Mouse (Mus musculus): ENCODE measurements around the gene Csrp2. TPM values are rescaled to one million over a fixed set of nuclear protein-coding genes. Genes with fewer than 3 reads are reported as not detected.
A peak's percentile ranks its signal among the peaks of the same experiment; 100 is the strongest.

Csrp2 gene
- 1 to 10 TPM in 5 of 26 experiments, under 1 TPM in 2, not detected in 19; 0.95 to 7.8 (median 1.3) TPM for total RNA-seq (2018; cell fraction: chromatin; rRNA removed)
- total RNA-seq (2018; cell fraction: cytosol; rRNA removed), result 1 to 10 TPM in 14 of 26 experiments, under 1 TPM in 12; 0.26 to 2.3 (median 1.0) TPM
- 1 to 10 TPM in 10 of 26 experiments, under 1 TPM in 2, not detected in 14; 0.83 to 4.1 (median 1.5) TPM for total RNA-seq (2018; cell fraction: nucleus; rRNA removed)
- polyA plus RNA-seq (2018), result 1.0 to 1.6 TPM (median 1.2 TPM) in 3 replicates

- Histone ChIP-seq H3K4me3 (ENCODE audit: inconsistent target) (peak within 1 kb of the TSS; percentile 57), H3K36me3 (ENCODE audit: inconsistent target) (no peaks in the 10 kb centered on the region), H3K79me2 (ENCODE audit: inconsistent target) (no peaks in the 10 kb centered on the region), H3K27ac (0 out of 2 replicates have a peak within 1 kb of the TSS, but pooled peaks have one; percentile 10)
- WGBS (ENCODE audit: missing documents), result 2% methylated on average over 67 of the region's 67 CpGs
These were observed at the start of gene Csrp2 for GRCm38 (mm10) chr10:110919531-110920343. Gene Csrp2 (plus strand): TSS chr10:110919789.

GRCm38 (mm10) chr10:110874853-110875252, 44.7 kb upstream of the Csrp2 start:
- no peak overlapping the region for H3K4me3 ChIP-seq (ENCODE audit: inconsistent target)
- H3K79me2 ChIP-seq (ENCODE audit: inconsistent target), result no peaks in the 10 kb centered on the region
- no peak overlapping the region for H3K27ac ChIP-seq
- 97% methylated on average over 8 of the region's 8 CpGs for WGBS (ENCODE audit: missing documents)
- H3K36me3 ChIP-seq (ENCODE audit: inconsistent target), result no peaks in the 10 kb centered on the region

DNA sequence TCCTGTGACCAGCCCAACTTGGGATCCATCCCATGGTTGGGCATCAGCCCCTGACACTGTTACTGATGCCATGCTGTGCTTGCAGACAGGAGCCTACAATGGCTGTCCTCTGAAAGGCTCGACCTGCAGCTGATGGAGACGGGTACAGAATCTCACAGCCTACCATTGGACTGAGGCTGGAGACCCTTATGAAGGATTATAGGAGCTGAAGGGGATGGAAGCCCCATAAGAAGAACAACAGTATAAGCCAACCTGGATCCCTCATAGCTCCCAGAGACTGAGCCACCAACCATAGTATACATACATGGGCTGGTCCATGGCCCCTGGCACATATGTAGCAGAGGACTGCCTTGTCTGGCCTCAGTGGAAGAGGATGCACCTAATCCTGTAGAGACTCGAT, 42.6 kb upstream of the Csrp2 start:
- WGBS (ENCODE audit: missing documents), result 97% methylated on average over 3 of the region's 3 CpGs

DNA sequence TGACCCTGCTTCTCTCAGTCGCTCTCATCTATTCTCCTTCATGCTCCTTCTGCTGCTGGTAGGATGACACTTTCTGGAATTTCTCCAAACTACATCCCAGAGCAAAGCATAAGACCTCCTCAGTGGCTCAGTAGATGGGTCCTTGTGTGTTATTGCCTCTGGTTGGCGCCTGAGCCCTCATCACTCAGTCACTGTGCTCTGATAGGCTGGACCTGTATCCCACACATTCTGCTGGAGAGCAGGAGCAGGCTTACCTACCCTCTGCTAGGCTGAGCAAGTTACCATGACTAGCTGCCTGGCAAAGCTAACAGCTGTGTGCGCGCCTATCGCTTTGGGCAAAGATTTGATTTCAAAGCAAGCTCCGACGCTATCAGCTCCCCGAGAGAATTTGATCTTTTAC, 41.7 kb upstream of the Csrp2 start:
- H3K79me2 ChIP-seq (ENCODE audit: inconsistent target), result no peaks in the 10 kb centered on the region
- H3K4me3 ChIP-seq (ENCODE audit: inconsistent target), result no peak overlapping the region
- 93% methylated on average over 8 of the region's 8 CpGs for WGBS (ENCODE audit: missing documents)
- H3K27ac ChIP-seq, result no peak overlapping the region
- no peaks in the 10 kb centered on the region for H3K36me3 ChIP-seq (ENCODE audit: inconsistent target)

More for the DNA sequence above, 42.6 kb upstream of the Csrp2 start:
- H3K79me2 ChIP-seq (ENCODE audit: inconsistent target), result no peaks in the 10 kb centered on the region
- no peaks in the 10 kb centered on the region for H3K36me3 ChIP-seq (ENCODE audit: inconsistent target)
- H3K4me3 ChIP-seq (ENCODE audit: inconsistent target), result no peak overlapping the region
- no peak overlapping the region for H3K27ac ChIP-seq

GRCm38 (mm10) chr10:110878641-110879040, 40.9 kb upstream of the Csrp2 start:
- 87% methylated on average over 5 of the region's 5 CpGs for WGBS (ENCODE audit: missing documents)
- H3K4me3 ChIP-seq (ENCODE audit: inconsistent target), result no peak overlapping the region
- H3K36me3 ChIP-seq (ENCODE audit: inconsistent target), result no peaks in the 10 kb centered on the region

DNA sequence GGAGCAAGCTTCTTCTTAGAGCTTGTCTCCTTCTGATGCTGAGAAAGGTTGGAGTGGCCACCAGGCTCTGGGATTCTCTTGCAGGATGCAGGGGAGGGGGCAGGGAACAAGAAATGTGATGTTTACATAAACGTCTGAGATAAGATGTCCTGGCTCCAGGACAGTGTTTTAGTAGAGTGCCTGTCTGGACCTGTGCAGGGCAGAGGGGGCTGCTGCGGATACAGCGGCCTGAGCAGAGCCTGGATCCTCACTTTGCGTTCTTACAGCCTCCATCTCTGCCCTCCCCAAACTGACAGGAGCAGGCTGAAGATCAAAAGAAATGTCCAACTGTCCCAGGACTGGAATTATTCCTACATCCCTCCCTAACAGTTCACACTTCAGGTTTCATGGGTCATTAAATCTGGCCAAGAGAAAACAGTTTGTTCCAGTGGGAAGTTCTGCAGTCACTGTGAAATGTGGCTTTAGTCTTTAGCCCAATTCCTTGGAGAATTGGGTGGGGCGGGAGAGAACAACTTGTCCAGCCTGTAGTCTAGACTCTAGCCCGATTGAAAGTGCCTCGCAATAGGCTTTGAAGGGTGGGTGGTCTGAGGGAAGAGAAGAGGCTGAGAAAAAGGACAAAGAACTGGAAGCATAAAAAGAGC, 40.0 kb upstream of the Csrp2 start:
- WGBS (ENCODE audit: missing documents), result 75% methylated on average over 7 of the region's 7 CpGs
- no peak overlapping the region for H3K27ac ChIP-seq
- H3K79me2 ChIP-seq (ENCODE audit: inconsistent target), result no peaks in the 10 kb centered on the region
- no peaks in the 10 kb centered on the region for H3K36me3 ChIP-seq (ENCODE audit: inconsistent target)
- no peak overlapping the region for H3K4me3 ChIP-seq (ENCODE audit: inconsistent target)

More at GRCm38 (mm10) chr10:110878641-110879040, 40.9 kb upstream of the Csrp2 start:
- Histone ChIP-seq H3K79me2 (ENCODE audit: inconsistent target) (no peaks in the 10 kb centered on the region), H3K27ac (no peak overlapping the region)

GRCm38 (mm10) chr10:110881346-110881745, 38.2 kb upstream of the Csrp2 start:
- H3K36me3 ChIP-seq (ENCODE audit: inconsistent target), result no peaks in the 10 kb centered on the region
- WGBS (ENCODE audit: missing documents), result 82% methylated on average over 7 of the region's 7 CpGs
- H3K79me2 ChIP-seq (ENCODE audit: inconsistent target), result no peaks in the 10 kb centered on the region
- H3K4me3 ChIP-seq (ENCODE audit: inconsistent target), result no peak overlapping the region
- no peak overlapping the region for H3K27ac ChIP-seq

DNA sequence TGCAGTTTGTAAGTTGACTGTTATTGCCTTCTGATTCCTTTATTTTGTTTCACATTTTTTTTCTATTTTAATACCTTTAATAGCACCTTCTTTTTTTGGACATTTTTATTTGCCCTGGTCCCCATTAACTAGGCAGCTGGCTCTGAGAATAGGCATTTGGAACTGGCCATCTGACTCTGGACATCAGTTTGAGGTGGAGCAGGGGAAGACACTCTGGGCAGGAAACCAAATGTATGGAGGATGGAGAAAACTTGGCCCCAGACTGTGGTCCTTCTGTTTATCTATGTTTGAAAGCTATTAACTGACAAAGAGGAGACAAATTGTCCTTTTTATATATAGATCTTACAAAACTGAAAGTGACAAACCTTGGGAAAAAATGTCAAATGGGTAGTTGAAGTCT, 36.9 kb upstream of the Csrp2 start:
- Histone ChIP-seq H3K36me3 (ENCODE audit: inconsistent target) (no peaks in the 10 kb centered on the region), H3K4me3 (ENCODE audit: inconsistent target) (no peak overlapping the region), H3K27ac (no peak overlapping the region), H3K79me2 (ENCODE audit: inconsistent target) (no peaks in the 10 kb centered on the region)

- H3K4me3 ChIP-seq (ENCODE audit: inconsistent target), result no peak overlapping the region
- WGBS (ENCODE audit: missing documents), result 14% methylated on average over 7 of the region's 7 CpGs
- H3K79me2 ChIP-seq (ENCODE audit: inconsistent target), result no peaks in the 10 kb centered on the region
- no peaks in the 10 kb centered on the region for H3K36me3 ChIP-seq (ENCODE audit: inconsistent target)
- H3K27ac ChIP-seq, result no peak overlapping the region
These were observed 28.8 kb upstream of the Csrp2 start for GRCm38 (mm10) chr10:110890656-110891272.

DNA sequence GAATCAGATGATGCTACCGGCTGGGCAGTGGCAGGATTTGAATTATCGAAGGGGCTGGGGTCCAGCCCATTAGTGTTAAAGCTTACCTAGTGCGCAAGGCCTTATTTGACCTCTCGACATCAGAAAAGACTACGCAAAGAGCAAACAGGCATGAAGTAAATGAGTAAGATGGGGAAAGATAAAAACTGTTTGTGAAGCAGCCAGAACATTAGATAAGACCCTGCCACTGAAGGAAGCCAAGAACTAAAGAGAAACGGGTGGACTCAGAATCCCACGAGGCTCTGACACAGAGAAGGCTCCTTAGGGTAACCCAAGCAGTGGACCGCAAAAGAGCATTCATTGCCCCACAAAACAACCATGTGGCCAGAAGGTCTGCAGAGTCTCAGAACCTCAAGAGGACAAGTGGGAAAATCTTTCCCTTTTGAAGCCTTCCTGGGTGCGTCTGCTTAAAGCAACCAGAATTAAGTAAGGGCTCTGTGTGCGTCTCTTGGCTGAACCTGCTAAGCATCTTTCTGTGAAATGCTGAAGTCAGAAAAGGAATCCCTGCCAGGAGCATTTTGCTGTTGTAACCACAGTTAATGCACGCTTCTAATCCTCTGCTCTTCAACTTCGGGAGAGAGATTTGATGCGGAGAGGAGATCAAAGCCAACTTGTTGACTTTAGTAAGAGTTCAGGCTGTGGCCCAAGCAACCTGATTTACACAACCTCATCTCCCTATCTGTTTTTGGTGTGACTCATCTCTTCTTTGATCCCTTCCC, 19.7 kb upstream of the Csrp2 start:
- Histone ChIP-seq H3K27ac (no peak overlapping the region), H3K79me2 (ENCODE audit: inconsistent target) (no peaks in the 10 kb centered on the region), H3K36me3 (ENCODE audit: inconsistent target) (no peaks in the 10 kb centered on the region), H3K4me3 (ENCODE audit: inconsistent target) (no peak overlapping the region)
- WGBS (ENCODE audit: missing documents), result 89% methylated on average over 13 of the region's 13 CpGs

DNA sequence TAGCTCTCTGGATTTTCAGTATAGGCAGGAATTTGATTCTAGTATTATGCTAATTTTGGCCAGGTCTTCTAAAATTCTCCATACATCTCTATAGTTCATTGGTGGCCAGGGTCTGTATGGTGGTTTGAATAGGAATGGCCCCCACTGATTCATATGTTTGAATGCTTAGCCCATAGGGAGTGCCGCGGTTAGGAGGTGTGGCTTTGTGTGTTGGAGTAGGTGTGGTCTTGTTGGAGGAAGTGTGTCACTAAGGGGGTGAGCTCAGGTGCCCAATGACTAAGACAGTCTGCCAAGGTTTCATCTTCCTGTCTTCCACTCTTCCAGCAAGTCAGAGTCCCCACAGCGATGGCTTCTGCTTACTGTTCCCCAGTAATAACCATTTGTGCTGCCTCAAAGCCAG, 15.7 kb upstream of the Csrp2 start:
- Histone ChIP-seq H3K36me3 (ENCODE audit: inconsistent target) (no peaks in the 10 kb centered on the region), H3K27ac (no peak overlapping the region), H3K4me3 (ENCODE audit: inconsistent target) (no peak overlapping the region), H3K79me2 (ENCODE audit: inconsistent target) (no peaks in the 10 kb centered on the region)
- 95% methylated on average over 3 of the region's 3 CpGs for WGBS (ENCODE audit: missing documents)

DNA sequence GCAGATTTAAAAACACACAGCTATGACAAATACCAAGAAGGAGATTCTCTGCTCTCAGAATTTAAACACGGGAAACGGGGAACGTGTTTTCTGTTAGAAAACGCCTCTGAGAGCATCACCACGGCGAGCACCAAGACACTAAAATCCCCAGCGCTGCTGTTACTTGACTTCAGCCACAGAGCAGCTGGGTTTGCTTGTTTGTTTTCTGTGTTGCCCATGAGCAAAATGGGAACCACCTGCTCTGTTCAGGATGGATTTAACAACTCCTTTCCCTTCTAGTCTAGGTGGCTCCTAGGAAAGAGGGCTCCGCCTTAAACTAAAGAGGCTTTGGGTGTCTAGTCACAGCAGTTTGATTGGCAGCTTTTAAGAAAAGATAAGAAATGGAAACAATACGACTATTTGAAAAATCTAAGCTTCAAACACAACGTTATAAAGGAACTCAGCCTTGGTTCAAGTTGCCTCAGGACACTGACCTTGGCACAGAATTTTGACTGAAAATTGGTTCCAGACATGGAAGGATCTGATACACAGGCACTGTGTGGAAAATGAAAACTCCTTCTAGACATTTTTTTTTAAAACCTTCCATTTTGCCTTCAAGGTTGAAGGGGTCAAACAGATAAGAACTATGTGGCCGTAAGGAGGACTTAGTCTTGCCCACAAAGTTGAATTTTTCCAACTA, 2.8 kb upstream of the Csrp2 start:
- Histone ChIP-seq H3K36me3 (ENCODE audit: inconsistent target) (no peaks in the 10 kb centered on the region), H3K4me3 (ENCODE audit: inconsistent target) (no peak overlapping the region), H3K27ac (no peak overlapping the region), H3K79me2 (ENCODE audit: inconsistent target) (no peaks in the 10 kb centered on the region)
- 96% methylated on average over 11 of the region's 11 CpGs for WGBS (ENCODE audit: missing documents)

DNA sequence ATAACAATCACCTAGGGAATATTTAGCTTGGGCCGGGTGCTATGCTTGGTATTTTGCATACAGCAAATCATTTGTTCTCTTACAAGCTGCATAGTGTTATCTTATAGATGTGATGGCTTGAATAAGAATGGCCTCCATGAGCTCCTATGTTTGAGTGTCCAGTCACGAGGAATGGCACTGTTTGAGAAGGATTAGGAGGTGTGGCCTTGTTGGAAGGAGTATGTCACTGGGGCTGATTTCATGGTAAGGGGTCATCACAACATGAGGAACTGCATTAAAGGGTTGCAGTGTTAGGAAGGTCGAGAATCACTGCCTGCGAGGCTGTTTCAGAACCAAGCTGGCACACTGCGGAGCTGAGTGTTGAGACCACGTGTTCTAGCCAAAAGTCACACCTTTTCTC, 2.1 kb upstream of the Csrp2 start:
- 95% methylated on average over 6 of the region's 6 CpGs for WGBS (ENCODE audit: missing documents)

More for the DNA sequence above, 2.1 kb upstream of the Csrp2 start:
- Histone ChIP-seq H3K27ac (no peak overlapping the region), H3K36me3 (ENCODE audit: inconsistent target) (no peaks in the 10 kb centered on the region), H3K4me3 (ENCODE audit: inconsistent target) (no peak overlapping the region), H3K79me2 (ENCODE audit: inconsistent target) (no peaks in the 10 kb centered on the region)
